Mouse (Mus musculus) CH12.LX (cell line): ENCODE data around the gene Plekhf1. TPM values are rescaled to one million over a fixed set of nuclear protein-coding genes. Genes with fewer than 3 reads are reported as not detected.

Source experiments
- DNase-seq: peaks from one replicate; pipeline ENCODE4 v3.0.0-alpha.2; 2013; ENCODE audit errors: extremely low read depth
- H3K27ac ChIP-seq: 2 replicates; pipeline ENCODE4 v1.5.1; 2012; ENCODE audit warnings: low read depth, mild to moderate bottlenecking, control low read depth, moderate library complexity; ENCODE audit not compliant: insufficient read depth
- H3K27me3 ChIP-seq: replicated peaks from 2 replicates; pipeline ENCODE3; 2012; ENCODE audit warnings: inconsistent platforms
- H3K36me3 ChIP-seq, 2 experiments: replicated peaks in 1 of 2; 2 replicates each; pipeline versions ENCODE3 to v1.6.1; 2012; ENCODE audit warnings: inconsistent platforms in 1 of 2, low read length in 1 of 2, mild to moderate bottlenecking in 1 of 2, mixed read lengths in 1 of 2, moderate library complexity in 1 of 2; ENCODE audit not compliant: control insufficient read depth in 1 of 2, insufficient read depth in 1 of 2
- H3K4me1 ChIP-seq, 2 experiments: 2 replicates each; pipeline ENCODE4 v1.6.1; 2012; ENCODE audit warnings: inconsistent platforms in 1 of 2, moderate library complexity in 1 of 2; ENCODE audit not compliant: insufficient read depth in 2 of 2, control insufficient read depth in 1 of 2
- H3K4me2 ChIP-seq: 2 replicates; pipeline ENCODE4 v1.6.1; 2012; ENCODE audit warnings: low read depth, mild to moderate bottlenecking, control low read depth; ENCODE audit not compliant: poor library complexity, insufficient read depth, severe bottlenecking
- H3K4me3 ChIP-seq, 3 experiments: fragments of 150-350 bp in 1 of 3; sonication (generic) in 1 of 3; replicated peaks in 1 of 3; 2 replicates each; pipeline versions ENCODE3 to v1.5.1; 2011 to 2012; ENCODE audit warnings: low read depth in 2 of 3, low read length in 2 of 3, mild to moderate bottlenecking in 2 of 3, moderate library complexity in 2 of 3, control low read depth in 1 of 3, improper control_type of control experiment in 1 of 3, inconsistent platforms in 1 of 3, mixed read lengths in 1 of 3; ENCODE audit not compliant: poor library complexity in 1 of 3
- H3K79me2 ChIP-seq: replicated peaks from 2 replicates; pipeline ENCODE4 v1.6.1; 2012; ENCODE audit warnings: mild to moderate bottlenecking, moderate library complexity; ENCODE audit not compliant: control insufficient read depth, poor library complexity, insufficient read depth, severe bottlenecking; ENCODE audit errors: extremely low read depth
- H3K9ac ChIP-seq: 2 replicates; pipeline ENCODE4 v1.6.1; 2012; ENCODE audit warnings: low read depth, mild to moderate bottlenecking, control low read depth, moderate library complexity; ENCODE audit not compliant: insufficient read depth
- H3K9me3 ChIP-seq: replicated peaks from 2 replicates; pipeline ENCODE3; 2012; ENCODE audit warnings: low read length, inconsistent platforms, mixed read lengths
- CHD1 ChIP-seq: IDR thresholded peaks from 2 replicates; pipeline ENCODE4 v1.6.1; 2012; ENCODE audit warnings: low read depth, low read length, improper control_type of control experiment, inconsistent platforms
- CHD2 ChIP-seq: IDR thresholded peaks from 2 replicates; pipeline ENCODE4 v1.6.1; 2011; ENCODE audit warnings: low read length, improper control_type of control experiment
- CTCF ChIP-seq, 2 experiments: IDR thresholded peaks in 1 of 2; conservative IDR thresholded peaks in 1 of 2; 2 replicates each; pipeline ENCODE4 v1.5.1; 2011 to 2012; ENCODE audit warnings: low read depth in 2 of 2, low read length in 2 of 2, improper control_type of control experiment in 1 of 2, inconsistent platforms in 1 of 2, mild to moderate bottlenecking in 1 of 2, moderate library complexity in 1 of 2
- E2F4 ChIP-seq: IDR thresholded peaks from 2 replicates; pipeline ENCODE4 v1.6.1; 2011; ENCODE audit warnings: low read depth, low read length, improper control_type of control experiment; ENCODE audit not compliant: insufficient replicate concordance
- EP300 ChIP-seq: IDR thresholded peaks from 2 replicates; pipeline ENCODE4 v1.6.1; 2011; ENCODE audit warnings: low read length, improper control_type of control experiment
- ETS1 ChIP-seq: conservative IDR thresholded peaks from 2 replicates; pipeline ENCODE4 v1.6.1; 2012; ENCODE audit warnings: low read depth, mild to moderate bottlenecking, inconsistent platforms, low read length, improper control_type of control experiment, moderate library complexity
- GABPA ChIP-seq: IDR thresholded peaks from 2 replicates; pipeline ENCODE4 v1.6.1; 2012; ENCODE audit warnings: low read depth, low read length, improper control_type of control experiment, inconsistent platforms; ENCODE audit not compliant: insufficient replicate concordance
- HCFC1 ChIP-seq: IDR thresholded peaks from 2 replicates; pipeline ENCODE4 v1.6.1; 2012; ENCODE audit warnings: low read depth, mild to moderate bottlenecking, inconsistent platforms, low read length, improper control_type of control experiment
- IRF4 ChIP-seq: IDR thresholded peaks from 2 replicates; pipeline ENCODE4 v1.6.1; 2014; ENCODE audit warnings: low read depth, mild to moderate bottlenecking, inconsistent platforms, low read length, improper control_type of control experiment
- JUN ChIP-seq: IDR thresholded peaks from 2 replicates; pipeline ENCODE4 v1.6.1; 2011; ENCODE audit warnings: low read depth, mild to moderate bottlenecking, low read length, improper control_type of control experiment, moderate library complexity; ENCODE audit not compliant: insufficient read depth
- JUND ChIP-seq: conservative IDR thresholded peaks from 2 replicates; pipeline ENCODE4 v1.6.1; 2011; ENCODE audit warnings: low read depth, low read length, improper control_type of control experiment
- KAT2A ChIP-seq: IDR thresholded peaks from 2 replicates; pipeline ENCODE4 v1.6.1; 2012; ENCODE audit warnings: low read length, improper control_type of control experiment, inconsistent platforms; ENCODE audit not compliant: insufficient replicate concordance
- MAFK ChIP-seq: IDR thresholded peaks from 2 replicates; pipeline ENCODE4 v1.6.1; 2011; ENCODE audit warnings: low read length, improper control_type of control experiment; ENCODE audit not compliant: insufficient replicate concordance
- MAX ChIP-seq: IDR thresholded peaks from 2 replicates; pipeline ENCODE4 v1.6.1; 2011; ENCODE audit warnings: low read length, improper control_type of control experiment
- MAZ ChIP-seq: IDR thresholded peaks from 2 replicates; pipeline ENCODE4 v1.6.1; 2012; ENCODE audit warnings: low read depth, mild to moderate bottlenecking, inconsistent platforms, low read length, improper control_type of control experiment, moderate library complexity
- MXI1 ChIP-seq: IDR thresholded peaks from 2 replicates; pipeline ENCODE4 v1.6.1; 2011; ENCODE audit warnings: mild to moderate bottlenecking, low read depth, low read length, improper control_type of control experiment
- NELFE ChIP-seq: IDR thresholded peaks from 2 replicates; pipeline ENCODE4 v1.6.1; 2011; ENCODE audit warnings: low read depth, low read length, improper control_type of control experiment
- NRF1 ChIP-seq: IDR thresholded peaks from 2 replicates; pipeline ENCODE4 v1.6.1; 2014; ENCODE audit warnings: low read depth, mild to moderate bottlenecking, inconsistent platforms, low read length, improper control_type of control experiment, moderate library complexity
- PAX5 ChIP-seq: IDR thresholded peaks from 2 replicates; pipeline ENCODE4 v1.6.1; 2012; ENCODE audit warnings: low read length, inconsistent platforms, mixed read lengths
- POLR2AphosphoS2 ChIP-seq: IDR thresholded peaks from 2 replicates; pipeline ENCODE4 v1.6.1; 2011; ENCODE audit warnings: low read depth, low read length, improper control_type of control experiment
- RAD21 ChIP-seq: IDR thresholded peaks from 2 replicates; pipeline ENCODE4 v1.6.1; 2011; ENCODE audit warnings: low read depth, mild to moderate bottlenecking, low read length, improper control_type of control experiment, moderate library complexity
- RCOR1 ChIP-seq: conservative IDR thresholded peaks from 2 replicates; pipeline ENCODE4 v1.6.1; 2012; ENCODE audit warnings: low read depth, mild to moderate bottlenecking, inconsistent platforms, low read length, improper control_type of control experiment
- SMC3 ChIP-seq: IDR thresholded peaks from 2 replicates; pipeline ENCODE4 v1.6.1; 2011; ENCODE audit warnings: low read depth, low read length, improper control_type of control experiment
- TBP ChIP-seq: conservative IDR thresholded peaks from 2 replicates; pipeline ENCODE4 v1.6.1; 2011; ENCODE audit warnings: low read depth, low read length, improper control_type of control experiment
- TCF12 ChIP-seq: IDR thresholded peaks from 2 replicates; pipeline ENCODE4 v1.6.1; 2014; ENCODE audit warnings: low read depth, mild to moderate bottlenecking, inconsistent platforms, low read length, improper control_type of control experiment
- USF1 ChIP-seq: IDR thresholded peaks from 2 replicates; pipeline ENCODE4 v1.6.1; 2014; ENCODE audit warnings: low read depth, mild to moderate bottlenecking, inconsistent platforms, low read length, improper control_type of control experiment
- USF2 ChIP-seq: conservative IDR thresholded peaks from 2 replicates; pipeline ENCODE4 v1.6.1; 2011; ENCODE audit warnings: low read depth, low read length, improper control_type of control experiment
- ZC3H11A ChIP-seq: IDR thresholded peaks from 2 replicates; pipeline ENCODE4 v1.6.1; 2012; ENCODE audit warnings: low read depth, mild to moderate bottlenecking, inconsistent platforms, low read length, improper control_type of control experiment
- ZKSCAN1 ChIP-seq: IDR thresholded peaks from 2 replicates; pipeline ENCODE4 v1.6.1; 2012; ENCODE audit warnings: low read depth, inconsistent platforms, low read length, improper control_type of control experiment, borderline replicate concordance
- ZMIZ1 ChIP-seq: IDR thresholded peaks from 2 replicates; pipeline ENCODE4 v1.6.1; 2012; ENCODE audit warnings: low read depth, mild to moderate bottlenecking, inconsistent platforms, low read length, improper control_type of control experiment
- ZNF384 ChIP-seq: IDR thresholded peaks from 2 replicates; pipeline ENCODE4 v1.6.1; 2012; ENCODE audit warnings: low read depth, low read length, improper control_type of control experiment, inconsistent platforms
- dilution Hi-C: fragments of 300-500 bp; cut with MboI; formaldehyde crosslinking; loops from 2 replicates; pipeline ENCODE4 v1.14.3; 2020; ENCODE audit warnings: low sequenced_read_pairs; ENCODE audit not compliant: extremely low pct_unique_long_range_greater_than_20kb, extremely low pct_ligation_motif_present
- in situ Hi-C: fragments of 300-500 bp; cut with MboI; formaldehyde crosslinking; loops from 3 replicates; pipeline ENCODE4 v1.14.3; 2019; ENCODE audit warnings: low sequenced_read_pairs, low pct_ligation_motif_present, low pct_unique_long_range_greater_than_20kb, mixed read lengths
- polyA plus RNA-seq: library from polyadenylated mRNA; unstranded; fragments of >175 nt; gene quantifications from 2 replicates; pipeline ENCODE4 v1.2.1, GENCODE M21; 2012; ENCODE audit warnings: low read depth; ENCODE audit not compliant: insufficient read length
- total RNA-seq, 2 experiments: library from RNA; depleted of rRNA; stranded (reverse); fragments of 300-350 nt in 1 of 2; fragments of >200 nt in 1 of 2; gene quantifications; 2 replicates each; pipeline ENCODE4 v1.2.3; 2012 to 2014

The Plekhf1 gene
- total and polyA plus RNA-seq, 3 experiments, result 0.16 to 0.72 TPM; not detected in 1

DNA sequence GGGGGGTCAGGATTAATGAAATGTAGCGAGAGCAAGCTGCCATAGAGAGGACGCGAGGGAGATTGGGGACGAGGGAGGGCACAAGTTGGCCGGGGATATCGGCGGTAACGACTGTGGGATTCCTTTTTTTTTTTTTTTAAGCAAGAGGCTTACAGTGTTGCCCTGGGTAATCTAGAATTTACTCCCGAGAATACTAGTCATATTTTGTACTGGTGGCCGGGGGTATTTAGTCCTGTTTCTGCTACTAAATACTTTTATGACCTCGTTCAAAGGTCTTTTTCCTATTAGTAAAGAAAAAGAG lies 43.6 kb upstream of the Plekhf1 start:
- H3K27me3 ChIP-seq, result no peaks in the 10 kb centered on the region
- H3K4me3 ChIP-seq, result peak overlapping the region; percentile 72 to 88 (median 85)
- H3K9ac ChIP-seq, result peak overlapping the region; percentile 73
- no peak for DNase-seq
- H3K4me1 ChIP-seq, result peaks cover 3 to 23% of the 10 kb centered on the region in 2 experiments
- H3K36me3 ChIP-seq, result peaks cover 16 to 26% of the 10 kb centered on the region in 2 experiments
- H3K9me3 ChIP-seq, result no peaks in the 10 kb centered on the region
- H3K4me2 ChIP-seq, result 0 out of 2 replicates have a peak overlapping the region, but pooled peaks have one; percentile 92
- dilution Hi-C loops (no loop called here), in situ Hi-C loops (no loop called here)
- peaks cover 20% of the 10 kb centered on the region for H3K79me2 ChIP-seq
- H3K27ac ChIP-seq, result no peak overlapping the region
- TF ChIP-seq HCFC1 (no peak), ETS1 (no peak), TBP (no peak), ZNF384 (peak; percentile 81)

DNA sequence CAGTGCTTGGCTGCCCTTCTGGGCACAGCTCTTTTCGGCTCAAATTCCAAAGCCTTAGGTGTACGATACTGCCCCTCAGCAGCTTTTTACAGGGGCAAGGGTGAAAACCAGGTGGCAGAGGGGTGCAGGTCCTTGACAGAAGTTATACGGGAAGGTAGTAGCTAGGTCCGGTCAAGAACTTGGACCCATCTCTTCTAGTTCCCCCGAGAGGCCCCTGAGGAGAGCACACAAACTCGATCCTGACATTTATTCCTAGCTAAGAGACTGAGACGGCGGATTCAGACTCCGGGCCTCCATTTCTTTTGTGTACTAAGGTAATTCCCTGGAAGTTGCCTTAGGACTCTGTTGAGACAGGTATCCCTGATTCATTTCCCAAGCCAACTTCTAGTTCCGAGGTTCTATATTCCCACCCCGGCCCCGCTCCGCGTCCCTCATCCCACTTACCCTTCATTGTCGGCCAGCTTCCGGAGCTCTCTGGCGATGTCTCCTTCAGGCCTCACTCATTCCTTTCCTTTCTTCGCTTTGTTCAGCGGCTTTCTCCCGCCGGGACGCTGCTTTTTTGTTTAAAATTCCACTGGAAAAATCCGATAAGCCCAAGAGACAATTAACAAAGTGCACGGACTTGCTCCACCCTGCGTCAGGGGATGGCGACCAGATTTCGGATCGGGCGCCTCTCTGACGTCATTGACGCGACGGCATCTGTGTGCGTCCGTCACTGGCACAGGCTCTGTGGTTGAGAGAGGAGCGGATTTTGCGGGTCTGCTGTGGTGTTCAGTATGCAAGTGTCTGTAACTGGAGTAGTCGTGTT lies 43.1 kb upstream of the Plekhf1 start, which contains the start of gene Pop4:
Gene Pop4 (minus strand): TSS at position 721 of the 808 bp plus-strand sequence.
- peak; percentile 88 for DNase-seq
- H3K4me3 ChIP-seq, result peak within 1 kb of the TSS; percentile 72 to 88 (median 85)
- H3K36me3 ChIP-seq, result peaks cover 21 to 32% of the 10 kb centered on the region in 2 experiments
- no peak within 1 kb of the TSS for H3K27ac ChIP-seq
- H3K9me3 ChIP-seq, result no peaks in the 10 kb centered on the region
- H3K79me2 ChIP-seq, result peaks cover 20% of the 10 kb centered on the region
- dilution Hi-C loops (no loop called here), in situ Hi-C loops (no loop called here)
- no peaks in the 10 kb centered on the region for H3K27me3 ChIP-seq
- peak within 1 kb of the TSS; percentile 92 for H3K4me2 ChIP-seq
- peaks cover 3 to 23% of the 10 kb centered on the region in 2 experiments for H3K4me1 ChIP-seq
- peak within 1 kb of the TSS; percentile 75 for H3K9ac ChIP-seq
- TF ChIP-seq MAX, result peak; percentile 34; the same call in 1 of the 2 replicates
- TF ChIP-seq MXI1, result peak; percentile 84; the same call in 1 of the 2 replicates
- TF ChIP-seq JUND, result no peak
- peak; percentile 60 for TF ChIP-seq GABPA
- TF ChIP-seq MAZ, result no peak
- no peak for TF ChIP-seq USF2
- peak; percentile 60; the same call in 1 of the 2 replicates for TF ChIP-seq KAT2A
- TF ChIP-seq RAD21, result no peak
- TF ChIP-seq E2F4, result no peak
- TF ChIP-seq IRF4, result peak; percentile 61; the same call in 1 of the 2 replicates
- TF ChIP-seq SMC3, result no peak
- TF ChIP-seq MAFK, result no peak
- TF ChIP-seq CHD2, result no peak
- peak; percentile 74; the same call in 1 of the 2 replicates for TF ChIP-seq POLR2AphosphoS2
- TF ChIP-seq HCFC1, result peak; percentile 90
- peak; percentile 93 for TF ChIP-seq NELFE
- TF ChIP-seq CTCF (conservative IDR thresholded peaks at IDR 0.05 in 1 of 2, IDR thresholded peaks at IDR 0.05 in 1 of 2; ENCODE audit: low read depth in 2 of 2, low read length in 2 of 2), result no peak
- peak; percentile 84 for TF ChIP-seq TCF12
- TF ChIP-seq JUN, result no peak
- no peak for TF ChIP-seq ZNF384
- peak; percentile 69; the same call in 1 of the 2 replicates for TF ChIP-seq ZMIZ1
- no peak for TF ChIP-seq CHD1
- TF ChIP-seq EP300, result no peak
- TF ChIP-seq USF1, result no peak
- no peak for TF ChIP-seq RCOR1
- TF ChIP-seq PAX5, result no peak
- no peak for TF ChIP-seq ZC3H11A
- TF ChIP-seq NRF1, result no peak
- TF ChIP-seq ZKSCAN1, result no peak
